Mouse (Mus musculus) cerebellum, postnatal 25 days (tissue): ENCODE results near the gene Taar9.
A peak's percentile ranks its signal among the peaks of the same experiment; 100 is the strongest.
"Not testable (repeated sequence)": the region's sequence is repeated elsewhere in the genome, so short reads cannot be mapped to it uniquely, and the experiment has no call there.

Source experiments
- DNase-seq, 2 experiments: peaks; one replicate each; pipeline ENCODE4 v3.0.0; 2021; ENCODE audit warnings: mixed read lengths in 2 of 2

Gene Taar9

DNA sequence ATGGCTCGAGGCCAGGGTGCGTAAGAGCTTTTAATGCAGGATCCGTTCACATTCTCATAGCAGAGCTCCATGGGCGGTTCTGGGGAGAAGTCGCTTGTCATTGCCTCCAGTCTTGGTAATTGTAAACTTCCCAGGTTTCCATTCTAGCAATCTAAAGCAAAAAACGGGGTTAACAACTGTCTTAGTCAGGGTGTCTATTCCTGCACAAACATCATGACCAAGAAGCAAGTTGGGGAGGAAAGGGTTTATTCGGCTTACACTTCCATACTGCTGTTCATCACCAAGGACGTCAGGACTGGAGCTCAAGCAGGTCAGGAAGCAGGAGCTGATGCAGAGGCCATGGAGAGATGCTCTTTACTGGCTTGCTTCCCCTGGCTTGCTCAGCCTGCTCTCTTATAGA, at the start of gene Taar9:
Taar9 (minus strand) TSS at position 101 of the 400 bp plus-strand sequence.
- not testable (repeated sequence) for DNase-seq

GRCm38 (mm10) chr10:24158470-24159254, 49.3 kb upstream of the Taar9 start:
- DNase-seq: no peak

- DNase-seq: no peak
These were observed 40.8 kb upstream of the Taar9 start for GRCm38 (mm10) chr10:24150086-24150485.

GRCm38 (mm10) chr10:24149135-24149781, 39.9 kb upstream of the Taar9 start, which contains the start of gene Stx7:
Gene Stx7, plus strand, starts transcription at chr10:24149302.
- peak; percentile 93 to 96 for DNase-seq

- no peak for DNase-seq
These were observed 33.4 kb upstream of the Taar9 start for GRCm38 (mm10) chr10:24142735-24143134.

DNA sequence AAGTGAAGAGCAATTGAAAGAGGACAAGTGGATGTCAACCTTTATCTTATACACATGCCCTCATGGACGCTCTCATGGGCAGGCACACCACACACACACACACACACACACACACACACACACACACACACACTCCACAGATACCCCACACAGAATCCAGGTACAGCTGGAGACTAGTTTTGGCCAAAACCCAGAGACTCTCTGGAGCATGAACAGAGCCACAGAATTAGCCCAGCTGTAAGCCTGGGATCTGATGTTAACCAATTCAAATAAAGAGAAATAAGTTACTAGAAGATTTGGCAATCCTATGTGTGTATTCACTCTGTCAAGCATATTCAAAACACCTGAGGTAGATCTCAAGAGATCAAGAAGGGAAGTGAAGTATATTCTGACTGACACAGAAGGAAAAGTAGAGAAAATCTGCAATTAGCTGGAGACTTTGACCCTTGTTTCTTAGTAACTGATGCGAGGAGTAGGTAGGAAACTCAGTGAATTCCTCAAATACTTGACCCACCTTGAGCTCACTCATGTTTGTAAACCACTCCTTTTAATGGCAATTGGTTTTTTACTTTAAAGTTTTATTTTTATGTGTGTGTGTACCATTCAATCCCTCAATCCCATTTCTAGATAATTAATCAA, 29.4 kb upstream of the Taar9 start:
- no peak for DNase-seq

DNA sequence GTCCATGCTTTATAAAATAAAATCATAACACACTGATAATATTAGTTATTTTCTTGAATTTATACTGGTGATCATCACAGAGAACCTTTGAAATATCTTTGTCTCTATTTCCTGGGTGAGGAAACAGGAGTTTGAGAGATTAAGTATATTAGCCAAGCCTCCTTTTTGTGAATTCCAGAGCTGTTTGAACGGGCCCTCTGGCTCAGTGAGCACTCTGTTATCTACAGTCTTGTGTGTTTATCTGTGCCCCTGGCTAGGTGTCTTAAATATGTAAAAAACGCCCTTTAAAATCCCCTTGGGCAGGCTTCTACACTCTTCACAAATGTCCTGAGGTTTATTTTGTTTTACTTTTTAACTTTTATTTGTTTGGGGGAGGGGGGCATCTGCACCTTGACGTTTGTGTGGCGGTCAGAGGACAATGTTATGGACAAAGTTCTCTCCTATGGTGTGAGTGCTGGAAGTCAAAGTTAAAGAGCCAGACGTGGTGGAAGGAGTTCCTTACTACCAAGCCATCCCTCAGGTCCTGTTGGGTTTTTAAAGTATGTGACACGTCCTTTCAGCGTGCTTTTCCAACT, 24.8 kb upstream of the Taar9 start:
- no peak for DNase-seq

DNA sequence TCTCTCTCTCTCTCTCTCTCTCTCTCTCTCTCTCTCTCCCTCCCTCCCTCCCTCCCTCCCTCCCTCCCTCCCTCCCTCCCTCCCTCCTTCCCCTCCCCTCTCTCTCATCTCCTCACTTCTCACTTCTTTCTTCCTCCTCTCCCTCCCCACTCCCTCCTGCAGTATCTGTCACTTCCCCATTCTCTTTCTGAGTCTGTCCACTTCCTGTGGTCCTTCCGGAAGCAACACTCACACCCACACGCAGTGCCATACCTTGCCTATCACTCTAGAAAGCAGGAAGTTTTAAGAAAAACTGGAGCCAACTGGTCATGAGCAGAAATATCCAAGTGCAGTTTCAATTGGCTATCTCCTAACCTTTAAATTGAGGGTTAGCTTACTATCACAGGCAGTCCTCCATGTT, 23.8 kb upstream of the Taar9 start:
- DNase-seq: no peak

DNA sequence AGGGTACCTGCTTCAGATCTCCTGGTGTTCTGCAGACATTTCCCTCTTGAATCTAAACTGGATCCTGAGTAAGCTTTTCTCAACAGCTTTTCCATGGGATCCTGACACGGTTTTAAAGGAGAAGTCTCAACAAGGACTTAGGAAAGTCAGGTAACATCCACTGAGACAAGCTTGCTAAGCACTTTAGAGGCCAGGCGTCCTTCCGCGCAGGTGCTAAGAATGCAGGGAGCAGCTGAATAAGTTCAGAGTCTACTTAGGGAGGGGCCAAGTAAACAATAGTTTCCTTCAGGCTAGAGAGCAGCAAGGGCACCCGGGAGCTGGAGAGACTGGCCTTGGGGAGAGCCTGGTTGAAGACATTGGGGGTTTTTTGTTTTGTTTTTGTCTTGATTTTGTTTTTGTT, 22.9 kb upstream of the Taar9 start:
- DNase-seq: no peak

DNA sequence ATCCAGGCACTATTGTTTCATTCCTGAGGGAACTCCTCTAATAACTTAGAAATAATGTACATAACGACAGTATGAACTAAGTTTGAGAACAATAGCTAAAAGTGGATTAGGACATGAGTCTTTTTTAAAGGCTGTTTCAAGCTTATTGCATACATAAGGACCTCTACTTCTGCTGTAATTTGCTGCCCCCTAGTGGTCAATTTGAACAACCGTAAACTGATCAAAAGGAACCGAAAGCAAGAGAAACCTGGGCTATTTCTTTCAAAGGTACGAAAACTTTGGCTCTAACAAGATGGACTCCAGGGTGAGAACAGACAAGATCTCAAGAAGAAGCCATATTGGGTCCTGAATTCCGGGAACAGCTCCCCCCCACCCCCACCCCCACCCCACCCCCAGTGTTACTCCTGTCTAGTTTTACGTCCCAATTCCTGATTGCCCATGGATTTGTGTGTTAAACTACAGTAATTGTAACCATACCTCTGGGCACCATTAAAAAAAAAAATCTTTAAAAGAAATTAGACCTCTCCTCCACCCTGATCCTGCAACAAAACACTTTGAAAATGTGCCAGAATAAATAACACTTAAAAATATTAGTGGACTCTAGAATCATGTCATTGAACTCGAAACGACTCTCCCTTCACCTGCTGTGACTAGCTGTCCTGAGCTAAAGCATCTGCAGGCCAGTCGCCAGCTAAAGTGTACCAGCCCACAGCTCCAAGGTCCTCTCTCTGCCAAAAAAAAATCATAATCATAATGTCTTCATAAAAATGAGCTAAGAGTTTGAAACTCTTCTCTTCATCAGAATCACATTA, 22.3 kb upstream of the Taar9 start:
- DNase-seq: peak; percentile 26 to 67

- peak; percentile 25 to 60 for DNase-seq
These were observed 1.9 kb upstream of the Taar9 start for GRCm38 (mm10) chr10:24111116-24111778.

DNA sequence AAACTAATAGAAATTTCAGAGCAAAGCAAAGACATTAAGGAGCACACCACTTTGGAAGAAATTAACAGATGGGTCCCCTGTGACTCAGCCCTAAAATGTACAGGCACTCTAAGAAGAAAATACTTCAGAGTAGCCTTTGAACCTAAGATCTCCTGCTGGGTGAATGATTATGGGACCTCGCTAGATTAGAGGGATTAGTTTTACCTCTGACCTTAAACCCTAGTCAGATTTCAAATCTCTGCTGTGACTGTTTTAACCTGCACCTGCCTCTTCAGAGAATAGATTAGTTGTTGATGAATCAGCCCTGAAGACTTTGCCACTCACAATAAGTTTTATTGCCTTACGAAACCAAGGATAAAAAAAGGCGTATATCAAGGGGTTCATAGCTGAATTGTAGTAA, 1.1 kb downstream of the Taar9 start:
- DNase-seq: no peak

- DNase-seq: no peak
These were observed 1.6 kb downstream of the Taar9 start for GRCm38 (mm10) chr10:24107747-24108146.

GRCm38 (mm10) chr10:24103299-24103698, 6.0 kb downstream of the Taar9 start:
- not testable (repeated sequence) for DNase-seq

DNA sequence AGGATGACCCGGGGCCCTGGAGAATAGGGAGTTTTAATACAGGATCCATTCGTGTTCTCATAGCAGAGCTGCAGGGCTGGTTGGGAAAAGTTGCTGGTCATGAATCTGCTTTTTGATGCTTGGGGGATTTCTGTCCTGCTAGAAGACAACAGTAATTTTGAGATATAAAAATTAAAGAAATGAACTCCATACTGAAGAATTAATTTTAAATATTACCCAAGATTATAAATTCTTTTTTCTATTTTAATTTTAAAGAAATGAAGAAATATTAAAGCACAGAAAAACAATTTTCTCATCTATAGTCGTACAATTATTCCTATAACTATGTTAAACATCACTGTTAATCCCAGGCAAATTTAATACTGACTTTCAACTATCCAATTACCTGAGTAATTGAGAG, 7.5 kb downstream of the Taar9 start, which contains the start of gene Taar8c:
Taar8c (minus strand) TSS at position 101 of the 400 bp plus-strand sequence.
- not testable (repeated sequence) for DNase-seq

DNA sequence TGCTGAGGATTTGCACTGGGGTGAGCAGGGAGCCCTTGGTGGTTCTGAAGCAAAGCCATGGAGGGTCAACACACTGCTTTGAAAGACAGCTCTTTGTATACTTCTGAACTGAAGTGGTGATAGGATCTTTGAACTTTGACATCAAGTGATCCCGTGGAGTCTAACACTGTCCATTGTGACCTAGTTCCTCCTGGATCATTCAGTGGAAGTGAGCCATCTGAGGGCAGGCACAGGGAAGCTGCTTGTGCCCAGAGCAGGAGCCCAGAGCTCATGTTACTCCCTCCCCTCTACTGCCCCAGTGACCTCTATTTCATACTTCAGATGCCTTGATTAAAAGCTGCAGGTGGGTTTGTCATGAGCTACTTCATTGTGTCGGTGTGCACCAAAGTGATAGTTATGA, 12.3 kb downstream of the Taar9 start:
- DNase-seq: not testable (repeated sequence)

GRCm38 (mm10) chr10:24092194-24092593, 17.1 kb downstream of the Taar9 start, which contains the start of gene Taar8b:
Gene Taar8b, minus strand, starts transcription at chr10:24092294.
- DNase-seq: no peak

- DNase-seq: no peak
These were observed 22.2 kb downstream of the Taar9 start for GRCm38 (mm10) chr10:24087168-24087567.

- DNase-seq: no peak
These were observed 22.8 kb downstream of the Taar9 start for GRCm38 (mm10) chr10:24086555-24086954.

GRCm38 (mm10) chr10:24085936-24086335, 23.4 kb downstream of the Taar9 start:
- DNase-seq: no peak

GRCm38 (mm10) chr10:24080166-24080565, 29.2 kb downstream of the Taar9 start:
- peak; percentile 28 to 61 for DNase-seq

GRCm38 (mm10) chr10:24076200-24076599, 33.1 kb downstream of the Taar9 start, which contains the start of gene Taar8a:
Gene Taar8a, plus strand, starts transcription at chr10:24076500.
- not testable (repeated sequence) for DNase-seq
